Mouse (Mus musculus) embryonic facial prominence, embryonic 11.5 days (tissue): Measurements from ENCODE around the gene Klhl20. TPM values are rescaled to one million over a fixed set of nuclear protein-coding genes. Genes with fewer than 3 reads are reported as not detected.

ENCODE experiments used
- polyA plus RNA-seq: library from polyadenylated mRNA; unstranded; fragments of >200 nt; fragmentation: Nextera tagmentation; extraction: Ambion mirVana; gene quantifications from 2 replicates; pipeline ENCODE4 v1.2.1, GENCODE M21; 2014

Klhl20 gene
- polyA plus RNA-seq, 1 experiment from 2014 or later: 22.3 TPM

Other genes with a start within 250 kb of the Klhl20 start
- 8.2 and 8.4 TPM in 2 replicates for gene Rc3h1, start 225.1 kb downstream of the Klhl20 start, polyA plus RNA-seq
- gene Serpinc1, start 152.9 kb downstream of the Klhl20 start, polyA plus RNA-seq: 1.7 and 1.9 TPM in 2 replicates
- 8.3 and 10.7 TPM in 2 replicates for gene Zbtb37, start 96.7 kb downstream of the Klhl20 start, polyA plus RNA-seq
- 48.7 and 53.9 TPM in 2 replicates for gene Dars2, start 60.9 kb downstream of the Klhl20 start, polyA plus RNA-seq
- gene Cenpl, start 60.8 kb downstream of the Klhl20 start, polyA plus RNA-seq: 43.3 and 46.8 TPM in 2 replicates
- gene Ankrd45, start 11.2 kb upstream of the Klhl20 start, polyA plus RNA-seq: 5.0 and 6.2 TPM in 2 replicates
- not detected in 2 replicates for gene Tex50, start 27.8 kb upstream of the Klhl20 start, polyA plus RNA-seq
- gene Prdx6, start 119.7 kb upstream of the Klhl20 start, polyA plus RNA-seq: 642 and 648 TPM in 2 replicates